Mouse (Mus musculus) induced T-regulatory cell, adult 2 months (primary cell): ENCODE measurements at regions not wholly inside any gene's neighbourhood (a gene's known extent, or its start where the extent isn't known, plus 50 kb on each side); places are given as distances from the start of the nearest gene placed in this dataset.

Experiments
- DNase-seq: peaks from one replicate; pipeline ENCODE4 v3.0.0-alpha.2; 2012; ENCODE audit warnings: low read depth

DNA sequence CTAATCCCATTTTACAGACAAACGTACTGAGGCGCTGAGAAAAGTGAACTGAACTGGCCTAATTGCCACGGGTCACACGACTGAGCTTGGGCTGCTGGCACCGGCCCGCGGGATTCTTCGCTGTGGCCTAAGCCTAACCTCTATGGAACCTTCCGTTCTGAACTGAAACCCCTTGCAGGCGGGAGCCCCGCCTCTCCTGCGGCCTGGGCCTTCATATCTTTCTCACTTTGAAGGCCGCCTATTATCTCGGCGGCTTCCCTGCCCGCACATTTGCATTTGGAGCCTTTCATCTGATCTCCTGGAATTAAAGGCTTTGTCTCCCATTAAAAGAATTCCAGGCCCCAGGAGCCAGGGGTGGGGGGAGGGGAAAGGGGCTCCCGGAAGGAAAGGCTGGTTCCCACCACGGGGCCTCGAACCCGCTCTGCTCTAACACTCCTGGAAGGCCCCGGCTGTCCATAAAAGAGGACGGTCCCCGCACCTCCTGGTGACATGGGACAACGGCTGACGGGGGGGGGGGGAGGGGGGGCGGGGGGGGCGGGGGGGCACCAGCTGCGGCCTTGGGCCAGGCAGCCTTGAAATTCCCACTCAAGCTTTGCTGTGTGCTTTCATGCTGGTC lies 122.9 kb upstream of the Pja1 start:
- DNase-seq, result no peak

DNA sequence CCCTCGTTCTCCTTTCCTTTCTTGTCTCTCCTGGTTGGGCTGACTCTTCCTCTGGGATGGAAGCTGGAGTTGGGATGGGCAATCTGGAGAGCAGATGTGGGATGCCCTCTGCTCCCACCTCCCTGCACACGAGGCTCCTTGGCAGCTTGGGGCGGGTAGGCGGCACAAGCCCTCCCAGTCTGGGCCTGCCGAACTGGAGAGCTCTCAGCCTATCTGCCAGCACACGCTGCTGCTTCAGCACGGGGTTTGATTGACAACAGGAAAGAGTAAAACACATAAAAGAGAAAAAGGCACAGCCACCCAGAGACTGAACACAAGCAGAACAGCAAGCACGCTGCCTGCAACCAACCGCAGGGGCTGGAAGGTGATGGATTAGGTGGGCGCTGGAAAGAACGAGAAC lies 121.9 kb upstream of the Pja1 start:
- no peak for DNase-seq

DNA sequence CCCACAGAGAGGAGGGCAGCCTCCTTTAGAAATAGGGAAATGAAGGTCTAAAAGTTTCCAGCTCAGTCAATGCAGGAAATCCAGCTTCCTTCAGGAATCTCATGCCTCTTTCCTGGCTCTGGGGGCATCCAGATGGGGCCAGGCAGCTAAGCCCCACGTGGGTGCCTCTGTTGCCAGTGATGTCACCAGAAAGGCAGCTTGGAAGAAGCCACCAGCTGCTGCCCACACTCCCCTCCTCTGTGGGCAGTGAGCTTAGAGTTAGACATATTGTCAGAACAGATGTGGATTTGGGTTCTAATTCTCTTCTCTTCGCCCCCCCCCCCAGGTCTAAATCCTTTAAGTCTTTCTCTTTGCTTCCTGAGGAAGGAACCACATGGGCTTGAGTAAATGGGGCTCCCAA lies 116.2 kb upstream of the Pja1 start:
- DNase-seq, result no peak

DNA sequence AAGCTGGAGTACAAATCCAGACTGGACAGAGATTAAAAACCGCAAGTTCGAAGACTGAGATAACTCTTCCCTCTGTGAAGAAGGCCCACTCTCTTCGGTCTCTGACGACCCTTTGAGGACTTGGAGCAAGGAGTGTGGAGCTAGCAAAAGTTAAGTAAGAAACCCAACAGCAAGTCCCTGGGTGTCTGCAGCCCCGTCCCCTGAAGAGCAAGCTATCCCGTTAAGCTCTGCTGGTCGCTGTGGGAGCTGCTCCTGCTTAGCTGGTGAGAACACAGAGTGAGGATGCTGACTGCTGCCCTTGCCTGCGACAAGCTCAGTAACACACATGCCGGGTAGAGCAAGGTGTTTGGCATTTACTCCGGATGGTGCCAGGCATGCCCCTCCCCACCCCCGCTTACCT lies 115.2 kb upstream of the Pja1 start:
- DNase-seq, result no peak

DNA sequence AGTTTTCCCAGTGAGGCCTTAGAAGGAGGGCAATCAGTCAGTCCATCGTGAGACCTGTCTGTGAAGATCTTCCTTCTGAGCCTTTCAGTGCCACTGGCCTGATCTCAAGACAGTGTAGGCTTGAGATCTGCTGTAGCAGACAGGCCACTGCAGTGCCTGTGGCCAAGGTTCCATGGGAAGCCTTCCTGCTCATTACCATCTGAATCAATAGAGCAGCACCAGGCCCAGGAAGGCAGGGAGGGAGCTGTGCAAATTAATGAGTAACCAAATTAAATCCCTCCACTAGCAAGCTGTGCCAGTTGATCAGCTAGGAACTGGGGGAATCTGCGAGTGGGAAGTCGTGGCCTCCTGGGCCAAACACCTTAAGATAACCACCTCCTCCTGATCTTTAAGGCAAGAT lies 114.6 kb upstream of the Pja1 start:
- no peak for DNase-seq

DNA sequence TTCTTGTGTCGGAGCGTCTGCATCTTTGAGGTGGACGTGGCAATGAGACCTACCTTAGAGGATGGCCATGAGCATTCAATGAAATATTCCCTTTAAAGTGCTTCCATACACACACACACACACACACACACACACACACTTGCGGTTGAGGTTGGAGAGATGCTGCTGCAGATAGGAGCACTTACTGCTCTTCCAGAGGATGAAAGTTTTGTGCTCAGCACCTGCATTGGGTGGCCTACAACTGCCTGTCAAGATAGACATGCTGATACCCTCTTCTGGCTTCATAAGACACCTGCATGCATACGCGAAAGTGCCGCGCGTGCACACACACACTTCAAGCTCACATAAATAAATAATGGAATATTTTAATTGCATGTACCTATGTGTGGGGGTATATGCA lies 111.5 kb upstream of the Pja1 start:
- DNase-seq, result no peak

DNA sequence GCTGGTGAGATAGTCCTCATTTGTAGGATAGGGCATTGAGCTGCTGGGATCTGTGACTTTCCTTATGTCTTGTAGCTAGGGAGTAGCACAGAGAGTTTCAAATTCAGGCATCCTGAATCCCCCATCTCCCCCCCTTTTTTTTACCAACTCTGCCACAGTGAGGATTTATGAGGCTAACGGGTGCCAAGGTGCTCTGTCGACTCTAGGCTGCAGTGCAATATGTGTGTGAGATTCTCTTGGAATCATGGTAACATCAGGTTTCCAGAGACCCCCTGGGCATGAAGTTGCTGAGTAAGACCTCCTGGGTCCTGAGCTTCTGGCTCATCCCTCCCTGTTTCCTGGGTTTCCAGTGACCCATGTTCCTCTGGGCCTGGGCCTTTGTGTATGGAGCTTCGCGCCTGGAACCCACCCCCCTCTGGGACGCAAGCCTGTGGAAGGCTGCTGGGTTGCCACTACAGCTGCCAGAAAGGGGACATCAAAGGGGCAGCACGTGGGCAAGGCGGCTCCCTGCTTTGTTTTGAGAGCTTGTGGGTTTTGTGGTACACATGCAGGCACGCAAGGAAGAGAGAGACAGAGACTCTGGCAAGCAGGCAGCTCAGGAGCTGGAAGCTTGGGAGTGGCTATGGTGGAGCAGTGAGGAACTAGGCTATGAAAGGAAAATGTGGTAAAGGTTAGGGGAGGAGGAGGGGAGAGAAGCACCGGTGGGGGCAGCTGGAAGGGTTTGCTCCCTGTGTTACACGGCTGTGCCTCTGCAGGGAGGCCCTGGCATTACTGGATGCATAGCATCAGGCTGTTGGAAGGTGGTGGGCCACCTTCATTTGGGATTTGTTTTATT lies 110.8 kb upstream of the Pja1 start:
- DNase-seq, result no peak

DNA sequence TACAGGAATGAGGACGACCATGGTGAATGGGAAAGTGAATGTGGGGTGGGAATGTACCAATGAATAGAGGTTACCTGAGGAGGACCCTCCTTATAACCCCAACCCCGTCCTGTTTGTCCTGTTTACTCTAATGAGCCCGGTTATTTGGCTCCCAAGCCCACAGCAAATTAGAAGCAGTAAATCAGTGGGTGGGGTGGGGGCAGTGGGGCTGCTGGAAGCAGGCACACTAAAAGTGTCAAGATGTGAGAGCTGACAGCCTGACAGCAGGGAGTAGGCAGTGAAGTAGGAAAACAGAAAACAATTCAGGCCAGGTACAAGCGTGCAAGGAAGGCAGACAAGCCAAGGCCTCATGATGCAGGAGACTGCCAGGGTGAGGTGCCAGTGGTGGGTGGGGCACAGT lies 108.1 kb upstream of the Pja1 start:
- no peak for DNase-seq

DNA sequence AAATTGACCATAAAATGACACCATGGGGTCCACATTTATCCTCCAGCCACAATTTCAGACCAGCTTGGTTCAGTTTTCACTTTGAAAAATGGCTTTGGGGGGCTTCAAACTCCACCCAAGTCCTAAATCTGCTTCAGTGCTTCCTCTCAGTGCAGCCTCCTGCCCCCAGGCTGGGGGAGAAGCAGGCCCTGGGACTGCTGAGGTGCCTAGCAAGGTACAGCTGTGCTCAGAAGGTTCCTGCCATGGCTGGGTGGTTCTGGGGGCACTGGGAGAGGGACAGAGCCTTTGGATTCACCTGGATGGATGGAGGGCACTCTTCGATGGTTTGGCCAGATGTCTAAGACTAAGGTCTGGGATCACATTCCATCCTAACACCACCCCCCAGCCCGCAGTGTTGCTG lies 107.7 kb upstream of the Pja1 start:
- DNase-seq, result no peak

DNA sequence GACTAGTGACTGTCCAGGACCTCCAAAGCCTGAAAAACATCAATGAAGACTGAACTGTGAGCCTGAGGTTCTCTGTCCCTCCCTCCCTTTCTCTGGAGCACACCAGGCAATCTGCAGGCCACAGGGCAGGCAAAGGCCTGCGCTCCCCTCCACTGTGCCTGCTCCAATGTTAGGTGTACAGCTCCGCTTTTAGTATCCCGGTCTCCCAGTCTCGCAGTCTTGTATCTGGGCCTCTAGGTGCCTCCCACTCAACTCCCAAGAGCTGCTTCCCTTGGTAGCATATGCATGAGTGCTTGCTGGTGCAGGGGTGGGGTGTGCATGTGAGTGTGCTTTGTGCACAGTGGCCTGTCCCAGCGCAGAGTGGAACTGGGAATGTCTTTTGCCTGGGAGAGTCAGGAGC lies 104.0 kb upstream of the Pja1 start:
- DNase-seq, result no peak

DNA sequence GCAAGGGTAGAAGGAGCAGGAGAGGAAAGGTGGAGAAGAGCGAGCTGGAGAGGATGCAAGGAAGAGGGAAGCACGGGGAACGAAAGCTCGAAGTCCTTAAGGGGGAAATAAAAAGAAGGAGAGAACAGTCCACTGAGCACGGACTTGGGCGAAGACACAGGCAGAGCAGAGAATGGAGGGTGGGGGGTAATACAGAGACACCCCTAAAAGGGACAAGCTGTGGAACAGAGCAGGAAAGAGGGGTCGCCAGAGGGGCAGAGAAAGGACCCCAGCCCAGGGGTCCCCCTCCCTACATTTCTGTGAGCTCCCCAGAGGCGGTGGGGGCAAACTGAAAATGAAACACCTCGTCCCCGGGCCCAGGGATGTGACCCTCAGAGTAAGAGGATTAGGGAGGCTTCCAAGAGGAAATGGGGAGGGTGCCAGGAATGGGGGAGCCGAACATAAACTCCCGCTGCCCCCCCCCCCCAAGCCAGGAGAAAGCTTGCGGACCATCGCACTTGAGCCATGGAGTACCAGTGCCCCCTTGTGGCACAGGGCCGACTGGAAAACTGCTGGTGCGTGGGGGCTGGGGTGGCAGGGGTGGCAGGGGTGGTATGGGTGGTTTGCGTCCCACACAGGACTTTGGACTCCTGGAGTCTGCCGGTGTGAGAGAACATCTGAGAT lies 103.5 kb upstream of the Pja1 start:
- peak; percentile 11 for DNase-seq

DNA sequence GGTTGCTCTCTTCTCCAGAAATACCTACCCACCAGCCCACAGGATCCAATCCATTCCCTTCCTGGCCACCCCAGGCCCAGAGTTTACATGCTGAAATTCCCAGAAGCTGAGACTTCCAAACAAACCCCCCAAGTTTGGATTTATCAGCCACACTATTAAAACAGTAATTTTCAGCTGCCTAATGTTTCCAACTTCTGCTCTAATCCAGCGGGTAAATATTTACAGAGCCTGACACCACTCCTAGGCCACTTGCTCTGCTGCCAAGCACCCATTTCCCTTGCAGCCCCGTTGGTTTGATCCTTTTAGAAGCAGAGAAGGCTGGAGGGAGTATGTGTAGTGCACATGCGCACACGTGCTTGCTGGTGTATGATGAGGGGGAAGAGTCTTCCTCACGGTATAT lies 99.1 kb upstream of the Pja1 start:
- no peak for DNase-seq

DNA sequence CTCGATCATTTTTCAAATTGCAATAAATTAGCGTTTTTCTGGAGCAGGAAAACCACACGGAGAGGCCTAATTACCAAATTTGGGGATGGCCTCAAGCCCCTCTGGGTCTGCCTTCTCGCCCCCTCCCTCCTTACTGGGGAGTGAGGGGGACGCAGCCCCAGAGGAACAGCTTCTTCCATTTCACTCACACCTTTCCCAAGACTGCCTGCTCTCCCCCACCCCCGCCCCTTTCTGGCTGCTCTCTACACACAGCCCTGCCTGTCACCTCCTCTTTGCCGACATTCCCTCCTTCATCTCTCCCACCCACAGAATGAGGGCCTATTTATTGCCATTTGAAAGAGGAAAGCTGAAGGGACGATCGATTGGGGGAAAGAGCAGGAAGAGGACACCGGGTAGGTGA lies 97.2 kb upstream of the Pja1 start:
- no peak for DNase-seq

DNA sequence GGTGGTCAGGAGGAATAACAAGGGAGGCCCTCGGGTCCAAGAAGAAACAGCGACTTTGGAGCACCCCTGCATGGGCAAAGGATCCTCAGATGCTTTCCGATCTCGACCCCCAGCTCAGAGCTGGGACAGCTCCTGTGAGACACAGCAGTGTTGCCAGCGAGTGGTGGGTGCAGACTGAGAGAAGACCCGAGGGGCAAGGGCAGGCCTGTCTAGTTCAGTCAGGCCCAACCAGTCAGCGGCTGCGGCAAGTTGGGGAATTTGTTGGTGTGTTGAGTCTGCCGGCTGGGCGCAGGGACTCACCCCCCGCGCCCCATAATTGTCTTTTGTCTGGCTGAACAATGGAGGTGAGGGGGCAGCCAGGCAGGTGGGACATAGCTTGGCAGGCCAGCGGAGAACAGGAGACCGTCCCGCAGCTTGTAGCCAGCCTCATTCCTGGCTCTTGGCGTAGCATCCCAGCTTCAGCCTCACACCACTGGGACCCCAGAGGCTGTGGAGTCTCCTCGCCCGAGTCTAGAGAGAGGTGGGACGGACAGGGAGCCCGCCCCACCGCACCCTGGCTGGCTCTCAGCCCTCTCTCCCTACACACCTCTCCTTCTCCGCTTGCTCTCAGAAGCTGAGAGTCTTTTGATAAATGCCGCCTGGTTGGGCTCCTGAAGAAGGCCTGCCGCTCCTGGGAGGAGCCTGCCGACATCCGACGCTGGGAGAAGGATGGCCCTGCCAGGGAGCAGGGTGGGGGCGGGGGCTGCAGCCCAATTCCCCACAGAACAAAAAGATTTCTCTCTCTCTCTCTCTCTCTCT lies 96.5 kb upstream of the Pja1 start:
- no peak for DNase-seq

DNA sequence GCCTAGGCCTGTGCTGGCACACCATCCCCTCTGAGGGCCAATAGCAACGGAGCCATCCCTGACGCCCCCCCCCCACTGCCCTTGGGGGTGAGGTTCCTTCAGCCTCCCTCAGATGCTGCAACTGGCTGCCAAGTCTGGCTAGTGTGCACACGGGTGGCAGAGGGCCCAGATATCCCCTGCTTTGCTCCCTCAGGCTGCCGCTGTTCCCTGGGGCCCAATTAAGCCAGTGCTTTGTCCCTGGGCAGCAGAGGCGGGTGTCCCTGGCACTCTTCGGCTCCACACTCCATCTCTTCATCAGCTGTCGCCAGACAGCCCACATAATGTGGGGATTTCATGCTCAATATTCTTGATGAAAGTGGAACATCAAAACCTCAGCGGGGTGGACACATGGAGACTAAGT lies 90.9 kb upstream of the Pja1 start:
- no peak for DNase-seq

DNA sequence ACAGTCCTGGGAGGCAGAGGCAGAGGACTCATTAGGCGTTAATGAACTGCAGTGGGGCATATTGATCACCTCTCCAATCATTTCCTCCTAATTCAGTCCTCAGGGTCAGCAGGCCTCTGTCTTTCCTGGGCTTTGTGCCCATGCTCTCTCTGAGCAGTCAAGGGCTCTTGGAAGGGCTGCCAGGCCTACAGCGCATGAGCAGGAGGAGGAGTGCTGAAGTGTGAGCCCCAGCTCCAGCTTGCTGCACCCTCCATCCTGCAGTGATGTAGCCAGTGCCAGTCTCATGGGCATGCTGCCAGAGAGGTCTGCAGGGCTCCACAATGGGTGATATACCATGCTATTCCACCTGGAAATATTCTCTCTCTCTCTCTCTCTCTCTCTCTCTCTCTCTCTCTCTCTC lies 89.6 kb upstream of the Pja1 start:
- DNase-seq, result no peak

DNA sequence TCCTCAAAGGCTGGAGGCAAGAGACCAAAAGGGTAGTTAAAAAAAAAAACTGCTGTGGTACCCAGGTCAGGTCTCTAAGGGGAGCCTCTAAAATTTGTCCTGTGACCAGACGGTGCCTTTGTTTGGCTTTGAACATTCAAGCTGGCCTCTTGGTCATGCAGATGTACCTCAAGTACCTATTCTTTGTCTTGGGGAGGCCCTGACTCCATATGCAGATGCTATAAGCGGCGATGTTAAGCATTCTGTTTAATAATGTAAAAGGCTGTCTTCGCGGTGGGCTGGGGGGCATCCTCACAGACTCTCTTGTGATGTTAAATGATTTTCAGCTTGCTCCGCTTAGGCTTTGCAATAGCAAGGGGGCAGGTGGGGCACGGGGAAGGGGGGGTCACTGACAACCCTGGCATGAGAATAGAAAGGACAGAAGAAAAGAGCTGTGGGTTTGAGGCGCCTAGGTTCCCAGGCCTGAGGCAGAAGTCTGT lies 85.8 kb upstream of the Pja1 start:
- DNase-seq, result no peak

DNA sequence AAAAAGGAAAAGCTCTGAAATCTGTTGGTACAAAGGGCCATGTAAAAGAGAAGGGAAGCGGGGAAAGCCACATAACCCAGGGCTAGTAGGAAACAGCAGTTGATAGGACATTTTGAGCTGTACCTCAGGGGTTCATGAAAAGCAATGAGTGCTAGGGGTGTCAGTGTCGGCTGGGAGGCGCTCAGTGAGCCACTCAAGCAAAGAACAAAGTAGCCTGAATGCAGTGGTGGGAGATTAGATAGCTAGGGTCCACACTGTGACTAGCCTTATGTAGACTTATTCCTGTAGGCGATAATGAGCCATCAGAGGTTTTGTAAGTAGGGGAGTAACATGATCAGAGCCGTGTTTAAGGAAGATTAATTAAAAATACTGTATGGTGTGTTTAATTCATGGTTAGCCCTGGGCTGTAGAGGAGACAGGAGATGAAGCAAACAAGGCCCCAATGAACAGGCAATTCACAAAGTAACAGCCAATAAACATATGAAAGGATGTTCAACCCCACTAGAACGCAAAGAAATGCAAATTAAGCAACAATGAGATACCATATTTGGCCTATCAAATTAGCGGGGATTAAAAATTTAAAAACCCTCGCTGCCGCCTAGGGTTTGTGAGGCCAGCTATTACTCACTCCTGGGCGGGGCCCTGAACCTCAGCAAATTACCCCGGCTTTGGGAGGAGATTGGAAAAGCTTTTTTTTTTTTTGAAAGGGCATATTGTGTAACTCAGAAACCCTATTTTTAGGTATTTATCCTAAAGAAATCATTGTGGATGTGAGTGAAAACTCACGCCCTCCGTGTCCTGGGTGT lies 85.1 kb upstream of the Pja1 start:
- DNase-seq, result no peak

DNA sequence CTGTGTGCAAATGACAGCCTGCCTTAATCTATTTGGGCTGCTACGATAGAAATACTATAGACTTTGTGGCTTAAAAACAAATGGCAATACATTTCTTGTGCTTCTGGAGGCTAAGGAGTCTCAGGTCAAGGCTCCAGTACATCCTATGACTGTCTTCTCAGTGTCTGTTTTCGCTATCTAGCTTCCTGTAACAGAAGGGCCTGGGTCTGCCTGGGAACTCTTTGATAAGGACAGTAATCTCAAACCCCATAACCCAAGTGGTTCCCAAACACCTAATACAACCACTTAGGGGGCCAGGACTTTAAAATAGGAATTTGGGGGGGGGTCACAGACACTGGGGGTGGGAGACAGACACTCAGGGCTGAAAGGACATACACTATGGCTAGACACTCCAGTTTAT lies 81.7 kb upstream of the Pja1 start:
- no peak for DNase-seq

DNA sequence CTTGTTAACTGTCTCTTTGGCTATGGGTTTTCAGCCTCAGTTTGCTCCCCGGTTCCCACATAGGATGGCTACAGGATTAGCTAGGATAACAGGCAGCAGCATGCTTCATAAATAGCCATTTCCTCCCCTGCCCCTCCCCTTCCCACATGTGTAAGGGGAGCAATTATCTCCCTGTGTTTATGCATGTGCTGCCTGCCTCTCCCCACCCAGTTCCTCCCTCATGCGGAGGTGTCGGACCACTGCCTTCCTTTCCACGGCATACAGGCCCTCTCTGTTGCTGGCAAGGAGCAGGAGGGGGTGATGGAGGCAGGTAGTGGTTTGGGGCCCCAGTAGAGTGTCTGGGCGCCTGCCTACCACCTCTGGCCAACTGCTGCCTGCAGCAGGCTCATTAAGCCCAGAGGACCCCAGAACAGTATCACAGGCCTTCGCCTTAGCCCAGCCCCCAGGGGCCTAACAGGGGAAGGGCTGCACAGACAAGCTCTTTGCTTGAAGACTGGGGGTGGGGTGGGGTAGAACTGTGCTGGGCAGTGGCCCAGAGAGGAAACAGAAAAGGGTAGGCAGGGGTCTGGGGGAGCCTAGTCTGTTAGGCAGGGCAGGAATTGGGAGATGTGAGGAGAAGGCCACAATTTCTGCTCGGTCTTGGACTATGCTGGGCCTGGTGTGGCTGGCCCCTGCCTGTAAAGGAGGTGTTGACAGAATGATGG lies 79.1 kb upstream of the Pja1 start:
- no peak for DNase-seq
